ENCODE assay signal across 8 mouse cellular contexts in the genomic region with DNA sequence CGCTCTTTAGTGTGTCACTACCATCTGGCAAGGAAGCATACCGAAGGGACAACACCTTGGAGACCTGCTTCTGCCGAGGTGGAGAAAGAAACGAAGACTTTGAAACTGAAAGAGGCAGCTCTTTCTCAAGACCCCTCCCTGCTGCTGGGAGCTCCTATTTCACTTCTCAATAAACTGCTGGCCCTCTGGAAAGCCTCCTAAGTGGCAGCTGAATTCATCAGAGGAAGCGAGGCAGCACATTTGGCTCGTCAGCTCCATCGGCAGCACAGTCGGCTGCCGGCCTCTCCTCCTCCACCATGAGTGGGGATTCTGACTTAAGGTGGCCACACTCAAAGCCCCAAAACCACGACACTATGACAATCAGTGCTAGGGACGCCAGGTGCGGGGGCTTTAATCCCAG. TPM values are rescaled to one million over a fixed set of nuclear protein-coding genes. Genes with fewer than 3 reads are reported as not detected.
A peak's percentile ranks its signal among the peaks of the same experiment; 100 is the strongest.
DNase-seq lines count a peak whose midpoint lies in the region; ATAC-seq and TF ChIP-seq lines count a peak whose summit lies in the region.
"Had no signal": no experiment of that assay in that cellular context is flagged by ENCODE, and none has a peak within 500 bp of the region (broad histone marks: within the 10 kb centered on the region; RNA-seq: fewer than 3 reads in every experiment).

No protein-coding gene starts in this region.

- peaks cover 53% of the 10 kb centered on the region for H3K36me3 ChIP-seq in kidney, embryonic 15.5 days
- no peaks in the 10 kb centered on the region for H3K36me3 ChIP-seq in kidney, adult 2 months (ENCODE audit: control insufficient read depth, insufficient read depth, low read length)
- H3K36me3 ChIP-seq in embryonic facial prominence, embryonic 14.5 days (ENCODE audit: control insufficient read depth, insufficient read depth, low read length) = peaks cover 46% of the 10 kb centered on the region; the same call in 1 of the 2 replicates

- TF ChIP-seq POLR2A in kidney, adult 2 months (IDR thresholded peaks at IDR 0.05; ENCODE audit: low read depth, low read length) = no peak

- no peak overlapping the region for H3K9ac ChIP-seq in kidney, embryonic 15.5 days
- H3K9ac ChIP-seq in embryonic facial prominence, embryonic 14.5 days (ENCODE audit: low read depth, low read length) = no peak overlapping the region

- 29% methylated on average over 12 of the region's 12 CpGs for WGBS in kidney, embryonic 15.5 days
- WGBS in kidney, adult 2 months = 53% methylated on average over 12 of the region's 12 CpGs
- 44% methylated on average over 12 of the region's 12 CpGs for WGBS in embryonic facial prominence, embryonic 14.5 days

- no peak for DNase-seq in kidney, adult 2 months
- DNase-seq in cerebellum, adult 9-11 months = peak; percentile 28
- DNase-seq in embryonic facial prominence, embryonic 14.5 days (ENCODE audit: low spot score) = peak; percentile 50
- DNase-seq in layer of hippocampus, postnatal 36 days = peak; percentile 17 to 23

- H3K27me3 ChIP-seq in kidney, embryonic 15.5 days = no peaks in the 10 kb centered on the region
- no peaks in the 10 kb centered on the region for H3K27me3 ChIP-seq in kidney, adult 2 months (replicated peaks; ENCODE audit: control insufficient read depth, insufficient read depth, low read length)
- H3K27me3 ChIP-seq in embryonic facial prominence, embryonic 14.5 days (replicated peaks; ENCODE audit: control insufficient read depth, insufficient read depth, low read length) = no peaks in the 10 kb centered on the region

- ATAC-seq in kidney, embryonic 15.5 days (replicated peaks; ENCODE audit: low FRiP score) = no peak; the same call in 1 of the 2 replicates
- no peak for ATAC-seq in embryonic facial prominence, embryonic 14.5 days (ENCODE audit: low read depth)
- no peak for ATAC-seq in activated CD4-positive, CD25-positive, alpha-beta regulatory T cell, adult 4 months
- no peak for ATAC-seq in CD4-positive, CD25-positive, alpha-beta regulatory T cell, adult 4 months

- 0 out of 2 replicates have a peak overlapping the region, but pooled peaks have one; percentile 14 for H3K4me3 ChIP-seq in kidney, embryonic 15.5 days (replicated peaks)
- no peak overlapping the region for H3K4me3 ChIP-seq in kidney, adult 2 months (ENCODE audit: insufficient read depth, low read depth, low read length)
- H3K4me3 ChIP-seq in embryonic facial prominence, embryonic 14.5 days (ENCODE audit: low read depth, low read length) = no peak overlapping the region
- H3K4me3 ChIP-seq: left cerebral cortex, adult 2 months had no signal

- H3K9me3 ChIP-seq in kidney, embryonic 15.5 days (replicated peaks) = no peaks in the 10 kb centered on the region
- H3K9me3 ChIP-seq in embryonic facial prominence, embryonic 14.5 days (ENCODE audit: control insufficient read depth, low read length) = no peaks in the 10 kb centered on the region

- TF ChIP-seq CTCF in kidney, adult 2 months (conservative IDR thresholded peaks at IDR 0.05; ENCODE audit: insufficient read depth, insufficient read length, low read depth, low read length) = no peak

- H3K4me2 ChIP-seq in kidney, embryonic 15.5 days = peak overlapping the region; percentile 32; the same call in 1 of the 2 replicates
- H3K4me2 ChIP-seq in embryonic facial prominence, embryonic 14.5 days (ENCODE audit: low read depth, low read length) = no peak overlapping the region

- H3K4me1 ChIP-seq in kidney, embryonic 15.5 days = peaks cover 22% of the 10 kb centered on the region
- no peaks in the 10 kb centered on the region for H3K4me1 ChIP-seq in kidney, adult 2 months (ENCODE audit: control insufficient read depth, insufficient read depth, low read length)
- H3K4me1 ChIP-seq in embryonic facial prominence, embryonic 14.5 days (ENCODE audit: control insufficient read depth, insufficient read depth, low read length) = no peaks in the 10 kb centered on the region

- H3K27ac ChIP-seq in kidney, embryonic 15.5 days = peak overlapping the region; percentile 72
- no peak overlapping the region for H3K27ac ChIP-seq in kidney, adult 2 months (ENCODE audit: insufficient read depth, low read depth, low read length)
- peak overlapping the region; percentile 52; the same call in 1 of the 2 replicates for H3K27ac ChIP-seq in embryonic facial prominence, embryonic 14.5 days (replicated peaks; ENCODE audit: low read depth, low read length)
- H3K27ac ChIP-seq: left cerebral cortex, adult 2 months had no signal

RNA-seq across cellular contexts. Expression of gene B4galt5, which starts 41.3 kb away (rescaled TPM):
- polyA plus RNA-seq in kidney, embryonic 15.5 days (2015; fragmentation: Nextera tagmentation; extraction: Ambion mirVana) = 9.6 and 12.7 TPM in 2 replicates
- polyA plus RNA-seq in kidney, adult 2 months (2012; rRNA removed) = 51.5 and 54.2 TPM in 2 replicates
- polyA plus RNA-seq in embryonic facial prominence, embryonic 14.5 days (2014; fragmentation: Nextera tagmentation; extraction: Ambion mirVana) = 17.9 and 24.3 TPM in 2 replicates
- total RNA-seq in layer of hippocampus, postnatal 36 days (2021) = 10 to 100 TPM; 44.2 to 49.7 TPM
- polyA plus RNA-seq in activated CD4-positive, CD25-positive, alpha-beta regulatory T cell, adult 4 months (2017; shearing (Covaris generic)) = 10 to 100 TPM in 1 of 2 experiments, 1 to 10 TPM in 1; 7.9 to 11.6 TPM
- polyA plus RNA-seq in CD4-positive, CD25-positive, alpha-beta regulatory T cell, adult 4 months (2017; shearing (Covaris generic)) = 1 to 10 TPM; 6.3 to 9.4 TPM
